Mouse (Mus musculus): ENCODE measurements around the gene Mlf2. TPM values are rescaled to one million over a fixed set of nuclear protein-coding genes. Genes with fewer than 3 reads are reported as not detected.

The Mlf2 gene
- total and polyA plus RNA-seq, 3 experiments, result 116 to 203 (median 124) TPM

DNA sequence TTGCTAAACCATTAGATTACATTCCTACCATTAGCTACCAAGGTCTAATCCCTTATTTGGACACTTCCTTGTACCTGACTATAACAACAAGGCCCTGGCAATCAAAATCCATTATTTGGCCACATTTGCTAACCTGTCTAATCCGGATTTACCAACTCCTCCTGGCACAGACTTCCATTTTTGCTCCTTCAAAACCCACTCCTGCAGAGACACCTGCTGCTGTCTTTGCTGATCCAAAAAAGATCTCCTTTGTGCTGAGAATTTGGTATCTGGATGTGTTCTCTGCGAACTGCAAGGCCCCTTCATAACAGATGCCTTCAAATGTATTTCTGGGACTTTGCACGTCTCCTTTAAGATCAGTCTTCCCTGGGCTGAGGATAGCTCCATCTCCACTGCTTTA is 12.3 kb downstream of the Mlf2 start:
- Histone ChIP-seq H3K9me3 (replicated peaks; ENCODE audit: low read length) (no peaks in the 10 kb centered on the region), H3K4me2 (ENCODE audit: insufficient read depth, low read depth, poor library complexity, severe bottlenecking) (no peak overlapping the region), H3K36me3 (replicated peaks in 1 of 2; ENCODE audit: control insufficient read depth in 1 of 2, insufficient read depth in 1 of 2, low read length in 1 of 2) (peaks cover 0 to 12% of the 10 kb centered on the region in 2 experiments), H3K4me1 (ENCODE audit: control insufficient read depth in 1 of 2, insufficient read depth in 2 of 2) (no peaks in the 10 kb centered on the region), H3K27ac (ENCODE audit: insufficient read depth, low read depth) (no peak overlapping the region), H3K79me2 (replicated peaks; ENCODE audit: control insufficient read depth, extremely low read depth, insufficient read depth, poor library complexity, severe bottlenecking) (no peaks in the 10 kb centered on the region), H3K4me3 (replicated peaks in 1 of 3; ENCODE audit: low read depth in 2 of 3, low read length in 2 of 3, poor library complexity in 1 of 3) (no peak overlapping the region), H3K9ac (ENCODE audit: insufficient read depth, low read depth) (no peak overlapping the region), H3K27me3 (replicated peaks) (no peaks in the 10 kb centered on the region)
- dilution Hi-C loops (cut with MboI; ENCODE audit: extremely low pct_ligation_motif_present, extremely low pct_unique_long_range_greater_than_20kb, low sequenced_read_pairs) (no loop called here), in situ Hi-C loops (cut with MboI; ENCODE audit: low pct_ligation_motif_present, low pct_unique_long_range_greater_than_20kb, low sequenced_read_pairs) (no loop called here)
- TF ChIP-seq TBP (conservative IDR thresholded peaks at IDR 0.05; ENCODE audit: low read depth, low read length) (no peak), NRF1 (IDR thresholded peaks at IDR 0.05; ENCODE audit: low read depth, low read length) (no peak), ZKSCAN1 (IDR thresholded peaks at IDR 0.05; ENCODE audit: borderline replicate concordance, low read depth, low read length) (no peak), MXI1 (IDR thresholded peaks at IDR 0.05; ENCODE audit: low read depth, low read length) (no peak), HCFC1 (IDR thresholded peaks at IDR 0.05; ENCODE audit: low read depth, low read length) (no peak)
- no peak for DNase-seq (ENCODE audit: extremely low read depth)

DNA sequence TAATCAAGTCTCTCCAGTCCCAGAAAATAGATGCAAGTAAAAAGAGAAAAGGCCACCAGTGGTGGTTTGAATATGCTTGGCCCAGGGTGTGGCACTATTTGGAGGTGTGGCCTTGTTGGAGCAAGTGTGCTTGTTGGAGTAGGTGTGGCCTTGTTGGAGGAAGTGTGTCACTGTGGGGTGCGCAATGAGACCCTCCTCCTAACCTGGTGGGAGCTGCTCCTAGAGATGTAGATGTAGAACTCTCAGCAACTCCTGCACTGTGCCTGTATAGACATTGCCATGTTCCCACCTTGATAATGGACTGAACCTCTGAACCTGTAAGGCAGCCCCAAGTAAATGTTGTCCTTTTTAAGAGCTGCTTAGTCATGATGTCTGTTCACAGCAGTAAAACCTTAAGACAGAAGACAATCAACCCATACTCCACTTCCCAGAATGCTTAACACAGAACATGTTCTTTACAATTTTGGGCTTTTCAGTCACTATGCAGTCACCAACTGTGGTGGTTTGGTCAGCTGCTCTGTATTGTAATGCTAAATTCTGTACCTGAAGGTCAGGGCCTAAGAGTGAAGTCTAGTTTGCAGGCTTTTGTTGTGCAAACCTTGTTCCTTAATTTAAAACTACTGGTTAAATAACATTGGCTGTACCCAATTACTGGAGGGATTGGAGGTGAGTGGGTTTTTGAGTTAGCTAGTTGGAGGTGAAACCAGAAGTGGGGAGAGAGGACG is 23.0 kb downstream of the Mlf2 start:
- in situ Hi-C loops (cut with MboI; ENCODE audit: low pct_ligation_motif_present, low pct_unique_long_range_greater_than_20kb, low sequenced_read_pairs) (no loop called here), dilution Hi-C loops (cut with MboI; ENCODE audit: extremely low pct_ligation_motif_present, extremely low pct_unique_long_range_greater_than_20kb, low sequenced_read_pairs) (no loop called here)
- Histone ChIP-seq H3K4me3 (replicated peaks in 1 of 3; ENCODE audit: low read depth in 2 of 3, low read length in 2 of 3, poor library complexity in 1 of 3) (no peak overlapping the region), H3K9me3 (replicated peaks; ENCODE audit: low read length) (peaks cover 27% of the 10 kb centered on the region), H3K36me3 (replicated peaks in 1 of 2; ENCODE audit: control insufficient read depth in 1 of 2, insufficient read depth in 1 of 2, low read length in 1 of 2) (peaks cover 27 to 63% of the 10 kb centered on the region in 2 experiments), H3K27ac (ENCODE audit: insufficient read depth, low read depth) (no peak overlapping the region), H3K9ac (ENCODE audit: insufficient read depth, low read depth) (no peak overlapping the region), H3K79me2 (replicated peaks; ENCODE audit: control insufficient read depth, extremely low read depth, insufficient read depth, poor library complexity, severe bottlenecking) (no peaks in the 10 kb centered on the region), H3K4me2 (ENCODE audit: insufficient read depth, low read depth, poor library complexity, severe bottlenecking) (no peak overlapping the region), H3K4me1 (ENCODE audit: control insufficient read depth in 1 of 2, insufficient read depth in 2 of 2) (no peaks in the 10 kb centered on the region), H3K27me3 (replicated peaks) (no peaks in the 10 kb centered on the region)
- TF ChIP-seq MAX (IDR thresholded peaks at IDR 0.05; ENCODE audit: low read length), result no peak
- no peak for TF ChIP-seq MXI1 (IDR thresholded peaks at IDR 0.05; ENCODE audit: low read depth, low read length)
- no peak for TF ChIP-seq CHD1 (IDR thresholded peaks at IDR 0.05; ENCODE audit: low read depth, low read length)
- TF ChIP-seq NRF1 (IDR thresholded peaks at IDR 0.05; ENCODE audit: low read depth, low read length), result no peak
- DNase-seq (ENCODE audit: extremely low read depth), result no peak

DNA sequence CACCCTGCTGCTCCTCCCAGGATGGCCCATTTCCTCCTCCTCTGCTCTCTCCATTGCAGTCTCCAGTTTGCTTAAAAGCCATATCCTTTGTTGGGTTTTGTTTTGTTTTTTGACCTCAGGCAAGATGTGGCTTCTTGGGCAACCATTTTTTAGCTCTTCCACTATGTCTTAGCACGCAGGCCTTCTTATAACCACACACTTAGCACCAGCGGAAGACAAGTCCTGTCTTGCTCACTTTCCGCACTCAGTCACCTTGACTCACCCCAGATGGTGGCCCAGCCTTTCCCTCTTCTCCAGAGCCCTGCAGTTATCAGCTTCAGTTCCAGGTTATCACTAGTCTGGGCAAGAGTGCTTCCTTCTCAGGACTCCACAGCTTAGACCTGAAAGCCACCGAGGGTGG is 24.0 kb downstream of the Mlf2 start:
- H3K79me2 ChIP-seq (replicated peaks; ENCODE audit: control insufficient read depth, extremely low read depth, insufficient read depth, poor library complexity, severe bottlenecking), result no peaks in the 10 kb centered on the region
- no peaks in the 10 kb centered on the region for H3K4me1 ChIP-seq (ENCODE audit: control insufficient read depth in 1 of 2, insufficient read depth in 2 of 2)
- H3K4me2 ChIP-seq (ENCODE audit: insufficient read depth, low read depth, poor library complexity, severe bottlenecking), result no peak overlapping the region
- dilution Hi-C loops (cut with MboI; ENCODE audit: extremely low pct_ligation_motif_present, extremely low pct_unique_long_range_greater_than_20kb, low sequenced_read_pairs), result no loop called here
- H3K27ac ChIP-seq (ENCODE audit: insufficient read depth, low read depth), result no peak overlapping the region
- in situ Hi-C loops (cut with MboI; ENCODE audit: low pct_ligation_motif_present, low pct_unique_long_range_greater_than_20kb, low sequenced_read_pairs), result no loop called here
- no peak for DNase-seq (ENCODE audit: extremely low read depth)
- H3K9me3 ChIP-seq (replicated peaks; ENCODE audit: low read length), result peaks cover 27% of the 10 kb centered on the region
- H3K27me3 ChIP-seq (replicated peaks), result no peaks in the 10 kb centered on the region
- TF ChIP-seq POLR2AphosphoS2 (IDR thresholded peaks at IDR 0.05; ENCODE audit: low read depth, low read length), result 0 out of 2 replicates have a peak, but pooled peaks have one; percentile 18
- TF ChIP-seq SMC3 (IDR thresholded peaks at IDR 0.05; ENCODE audit: low read depth, low read length), result no peak
- H3K9ac ChIP-seq (ENCODE audit: insufficient read depth, low read depth), result no peak overlapping the region
- H3K4me3 ChIP-seq (replicated peaks in 1 of 3; ENCODE audit: low read depth in 2 of 3, low read length in 2 of 3, poor library complexity in 1 of 3), result no peak overlapping the region
- peaks cover 38 to 73% of the 10 kb centered on the region in 2 experiments for H3K36me3 ChIP-seq (replicated peaks in 1 of 2; ENCODE audit: control insufficient read depth in 1 of 2, insufficient read depth in 1 of 2, low read length in 1 of 2)

Measured in CH12.LX (cell line).